Mouse (Mus musculus): ENCODE results near the gene Fsd1. TPM values are rescaled to one million over a fixed set of nuclear protein-coding genes. Genes with fewer than 3 reads are reported as not detected.

The Fsd1 gene
- total and polyA plus RNA-seq, 3 experiments, result 0.21 TPM; not detected in 2

GRCm38 (mm10) chr17:56006956-56007355 is 20.6 kb downstream of the Fsd1 start:
- Histone ChIP-seq H3K27me3 (replicated peaks) (peaks cover 4% of the 10 kb centered on the region), H3K9me3 (replicated peaks; ENCODE audit: low read length) (no peaks in the 10 kb centered on the region), H3K9ac (ENCODE audit: insufficient read depth, low read depth) (no peak overlapping the region), H3K4me2 (ENCODE audit: insufficient read depth, low read depth, poor library complexity, severe bottlenecking) (no peak overlapping the region), H3K4me3 (replicated peaks in 1 of 3; ENCODE audit: low read depth in 2 of 3, low read length in 2 of 3, poor library complexity in 1 of 3) (no peak overlapping the region), H3K79me2 (replicated peaks; ENCODE audit: control insufficient read depth, extremely low read depth, insufficient read depth, poor library complexity, severe bottlenecking) (peaks cover 5% of the 10 kb centered on the region; the same call in 1 of the 2 replicates), H3K27ac (ENCODE audit: insufficient read depth, low read depth) (no peak overlapping the region), H3K4me1 (ENCODE audit: control insufficient read depth in 1 of 2, insufficient read depth in 2 of 2) (peaks cover 9 to 27% of the 10 kb centered on the region in 2 experiments), H3K36me3 (replicated peaks in 1 of 2; ENCODE audit: control insufficient read depth in 1 of 2, insufficient read depth in 1 of 2, low read length in 1 of 2) (peaks cover 8 to 14% of the 10 kb centered on the region in 2 experiments)
- TF ChIP-seq ZKSCAN1 (IDR thresholded peaks at IDR 0.05; ENCODE audit: borderline replicate concordance, low read depth, low read length), result no peak
- no peak for TF ChIP-seq CHD1 (IDR thresholded peaks at IDR 0.05; ENCODE audit: low read depth, low read length)
- no peak for TF ChIP-seq RAD21 (IDR thresholded peaks at IDR 0.05; ENCODE audit: low read depth, low read length)
- no peak for TF ChIP-seq NELFE (IDR thresholded peaks at IDR 0.05; ENCODE audit: low read depth, low read length)
- TF ChIP-seq EP300 (IDR thresholded peaks at IDR 0.05; ENCODE audit: low read length), result no peak
- TF ChIP-seq E2F4 (IDR thresholded peaks at IDR 0.05; ENCODE audit: insufficient replicate concordance, low read depth, low read length), result no peak
- TF ChIP-seq BHLHE40 (IDR thresholded peaks at IDR 0.05; ENCODE audit: low read depth, low read length), result no peak
- no peak for TF ChIP-seq TBP (conservative IDR thresholded peaks at IDR 0.05; ENCODE audit: low read depth, low read length)
- no peak for TF ChIP-seq MYC (IDR thresholded peaks at IDR 0.05; ENCODE audit: low read depth, low read length)
- no peak for TF ChIP-seq SMC3 (IDR thresholded peaks at IDR 0.05; ENCODE audit: low read depth, low read length)
- no peak for TF ChIP-seq UBTF (IDR thresholded peaks at IDR 0.05; ENCODE audit: low read depth, low read length)
- TF ChIP-seq MXI1 (IDR thresholded peaks at IDR 0.05; ENCODE audit: low read depth, low read length), result no peak
- no peak for TF ChIP-seq TCF12 (IDR thresholded peaks at IDR 0.05; ENCODE audit: low read depth, low read length)
- TF ChIP-seq JUND (conservative IDR thresholded peaks at IDR 0.05; ENCODE audit: low read depth, low read length), result no peak
- TF ChIP-seq CHD2 (IDR thresholded peaks at IDR 0.05; ENCODE audit: low read length), result no peak
- no peak for TF ChIP-seq ETS1 (conservative IDR thresholded peaks at IDR 0.05; ENCODE audit: low read depth, low read length)
- DNase-seq (ENCODE audit: extremely low read depth), result no peak
- dilution Hi-C loops (cut with MboI; ENCODE audit: extremely low pct_ligation_motif_present, extremely low pct_unique_long_range_greater_than_20kb, low sequenced_read_pairs) (no loop called here), in situ Hi-C loops (cut with MboI; ENCODE audit: low pct_ligation_motif_present, low pct_unique_long_range_greater_than_20kb, low sequenced_read_pairs) (loop anchor here (5.0 kb wide), 1 partner anchor 35 kb away; the partner anchor contains the start of gene Shd)

GRCm38 (mm10) chr17:56007444-56008355 is 21.4 kb downstream of the Fsd1 start:
- no peaks in the 10 kb centered on the region for H3K9me3 ChIP-seq (replicated peaks; ENCODE audit: low read length)
- H3K9ac ChIP-seq (ENCODE audit: insufficient read depth, low read depth), result no peak overlapping the region
- peaks cover 9 to 27% of the 10 kb centered on the region in 2 experiments for H3K4me1 ChIP-seq (ENCODE audit: control insufficient read depth in 1 of 2, insufficient read depth in 2 of 2)
- H3K36me3 ChIP-seq (replicated peaks in 1 of 2; ENCODE audit: control insufficient read depth in 1 of 2, insufficient read depth in 1 of 2, low read length in 1 of 2), result peaks cover 14 to 21% of the 10 kb centered on the region in 2 experiments
- peaks cover 5% of the 10 kb centered on the region; the same call in 1 of the 2 replicates for H3K79me2 ChIP-seq (replicated peaks; ENCODE audit: control insufficient read depth, extremely low read depth, insufficient read depth, poor library complexity, severe bottlenecking)
- in situ Hi-C loops (cut with MboI; ENCODE audit: low pct_ligation_motif_present, low pct_unique_long_range_greater_than_20kb, low sequenced_read_pairs), result loop anchor here (5.0 kb wide), 1 partner anchor 35 kb away; the partner anchor contains the start of gene Shd
- DNase-seq (ENCODE audit: extremely low read depth), result no peak
- H3K4me2 ChIP-seq (ENCODE audit: insufficient read depth, low read depth, poor library complexity, severe bottlenecking), result 0 out of 2 replicates have a peak overlapping the region, but pooled peaks have one; percentile 31
- dilution Hi-C loops (cut with MboI; ENCODE audit: extremely low pct_ligation_motif_present, extremely low pct_unique_long_range_greater_than_20kb, low sequenced_read_pairs), result no loop called here
- TF ChIP-seq UBTF (IDR thresholded peaks at IDR 0.05; ENCODE audit: low read depth, low read length), result no peak
- no peak for TF ChIP-seq RCOR1 (conservative IDR thresholded peaks at IDR 0.05; ENCODE audit: low read depth, low read length)
- TF ChIP-seq TCF12 (IDR thresholded peaks at IDR 0.05; ENCODE audit: low read depth, low read length), result peak; percentile 56
- TF ChIP-seq CHD1 (IDR thresholded peaks at IDR 0.05; ENCODE audit: low read depth, low read length), result no peak
- TF ChIP-seq ZKSCAN1 (IDR thresholded peaks at IDR 0.05; ENCODE audit: borderline replicate concordance, low read depth, low read length), result no peak
- peak in 1 of 2 experiments; percentile 39; a peak in 1 of 4 replicates for TF ChIP-seq CTCF (conservative IDR thresholded peaks at IDR 0.05 in 1 of 2, IDR thresholded peaks at IDR 0.05 in 1 of 2; ENCODE audit: low read depth in 2 of 2, low read length in 2 of 2)
- no peak for TF ChIP-seq MAZ (IDR thresholded peaks at IDR 0.05; ENCODE audit: low read depth, low read length)
- TF ChIP-seq MYC (IDR thresholded peaks at IDR 0.05; ENCODE audit: low read depth, low read length), result 0 out of 2 replicates have a peak, but pooled peaks have one; percentile 11
- no peak for TF ChIP-seq MEF2A (IDR thresholded peaks at IDR 0.05; ENCODE audit: borderline replicate concordance, low read depth, low read length)
- no peak for TF ChIP-seq USF1 (IDR thresholded peaks at IDR 0.05; ENCODE audit: low read depth, low read length)
- no peak for TF ChIP-seq RAD21 (IDR thresholded peaks at IDR 0.05; ENCODE audit: low read depth, low read length)
- no peak for TF ChIP-seq CHD2 (IDR thresholded peaks at IDR 0.05; ENCODE audit: low read length)
- H3K27me3 ChIP-seq (replicated peaks), result peaks cover 4% of the 10 kb centered on the region
- H3K27ac ChIP-seq (ENCODE audit: insufficient read depth, low read depth), result no peak overlapping the region
- peak overlapping the region in 1 of 3 experiments; percentile 77 for H3K4me3 ChIP-seq (replicated peaks in 1 of 3; ENCODE audit: low read depth in 2 of 3, low read length in 2 of 3, poor library complexity in 1 of 3)

Measured in CH12.LX (cell line).